Mouse (Mus musculus) bone marrow macrophage, adult 2 months (primary cell): ENCODE data around the gene Gm20481.

Source experiments
- CTCF ChIP-seq: IDR thresholded peaks from 2 replicates; pipeline ENCODE4 v1.5.1; 2012; ENCODE audit warnings: low read depth, mild to moderate bottlenecking, low read length, moderate library complexity
- POLR2A ChIP-seq: IDR thresholded peaks from 2 replicates; pipeline ENCODE4 v1.6.1; 2012; ENCODE audit warnings: mild to moderate bottlenecking, low read depth, low read length, borderline replicate concordance

DNA sequence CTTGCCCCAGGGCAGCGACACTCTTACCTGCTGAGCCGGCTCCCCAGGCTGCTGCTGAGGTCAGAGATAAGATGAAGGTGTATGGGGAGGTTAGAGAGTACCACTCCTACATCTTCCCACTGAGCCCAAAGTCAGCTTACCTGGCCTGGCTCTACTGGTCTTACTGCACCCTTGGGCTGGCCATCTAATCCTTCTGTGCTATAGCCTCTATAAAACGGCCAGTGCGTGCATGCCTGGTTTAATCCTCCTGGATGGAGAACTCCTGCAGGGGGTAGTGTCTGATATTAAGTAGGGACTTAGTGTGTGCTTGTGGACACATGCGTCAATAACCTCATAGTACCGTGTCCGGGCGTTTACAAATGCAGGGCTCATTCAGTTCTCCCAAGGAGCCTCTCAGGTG is 50.8 kb downstream of the Gm20481 start:
- TF ChIP-seq CTCF, result no peak
- no peak for TF ChIP-seq POLR2A
